In genomic region chr11:114876176-114876575, GRCm38 (mm10) we compare ENCODE assay signal across 8 mouse cellular contexts. TPM values are rescaled to one million over a fixed set of nuclear protein-coding genes. Genes with fewer than 3 reads are reported as not detected.
A peak's percentile ranks its signal among the peaks of the same experiment; 100 is the strongest.
DNase-seq lines count a peak whose midpoint lies in the region; ATAC-seq and TF ChIP-seq lines count a peak whose summit lies in the region.
"Had no signal": no experiment of that assay in that cellular context is flagged by ENCODE, and none has a peak within 500 bp of the region (broad histone marks: within the 10 kb centered on the region; RNA-seq: fewer than 3 reads in every experiment).

No protein-coding gene starts in this region.

- H3K27ac ChIP-seq in thymus, adult 2 months (ENCODE audit: control insufficient read depth, insufficient read depth, low read length): peak overlapping the region; percentile 3; the same call in 1 of the 2 replicates
- H3K27ac ChIP-seq in kidney, embryonic 16.5 days (ENCODE audit: low read length): peak overlapping the region; percentile 76
- no peak overlapping the region for H3K27ac ChIP-seq in neural tube, embryonic 15.5 days (replicated peaks)

- TF ChIP-seq POLR2A in thymus, adult 2 months (IDR thresholded peaks at IDR 0.05; ENCODE audit: control insufficient read depth, extremely low read depth, insufficient read depth, low read length, poor library complexity): no peak

- TF ChIP-seq CTCF in thymus, adult 2 months (IDR thresholded peaks at IDR 0.05; ENCODE audit: borderline replicate concordance, control insufficient read depth, extremely low read depth, insufficient read depth, low read length, poor library complexity): no peak

- no peak overlapping the region for H3K4me3 ChIP-seq in thymus, adult 2 months (ENCODE audit: control insufficient read depth, insufficient read depth, low read length)
- H3K4me3 ChIP-seq in kidney, embryonic 16.5 days (ENCODE audit: low read length): no peak overlapping the region
- no peak overlapping the region for H3K4me3 ChIP-seq in neural tube, embryonic 15.5 days (replicated peaks)

- no peaks in the 10 kb centered on the region for H3K36me3 ChIP-seq in thymus, adult 2 months (ENCODE audit: control insufficient read depth, insufficient read depth, low read length)
- H3K36me3 ChIP-seq in kidney, embryonic 16.5 days (ENCODE audit: insufficient read depth, low read length): peaks cover 17% of the 10 kb centered on the region
- no peaks in the 10 kb centered on the region for H3K36me3 ChIP-seq in neural tube, embryonic 15.5 days

- peaks cover 39% of the 10 kb centered on the region for H3K4me1 ChIP-seq in thymus, adult 2 months (replicated peaks; ENCODE audit: control insufficient read depth, insufficient read depth, low read length)
- peaks cover 48% of the 10 kb centered on the region for H3K4me1 ChIP-seq in kidney, embryonic 16.5 days (ENCODE audit: insufficient read depth, low read length)
- peaks cover 7% of the 10 kb centered on the region for H3K4me1 ChIP-seq in neural tube, embryonic 15.5 days

- no peak overlapping the region for H3K9ac ChIP-seq in kidney, embryonic 16.5 days (replicated peaks; ENCODE audit: low read length)
- H3K9ac ChIP-seq in neural tube, embryonic 15.5 days (replicated peaks): no peak overlapping the region

- no peaks in the 10 kb centered on the region for H3K27me3 ChIP-seq in thymus, adult 2 months (ENCODE audit: control insufficient read depth, insufficient read depth, low read length)
- H3K27me3 ChIP-seq in kidney, embryonic 16.5 days (ENCODE audit: insufficient read depth, low read length): no peaks in the 10 kb centered on the region
- no peaks in the 10 kb centered on the region for H3K27me3 ChIP-seq in neural tube, embryonic 15.5 days (replicated peaks)

- H3K9me3 ChIP-seq in kidney, embryonic 16.5 days (ENCODE audit: low read length): no peaks in the 10 kb centered on the region
- H3K9me3 ChIP-seq in neural tube, embryonic 15.5 days (replicated peaks): no peaks in the 10 kb centered on the region

- H3K4me2 ChIP-seq in kidney, embryonic 16.5 days (replicated peaks; ENCODE audit: low read depth, low read length): 0 out of 2 replicates have a peak overlapping the region, but pooled peaks have one; percentile 2
- H3K4me2 ChIP-seq in neural tube, embryonic 15.5 days: no peak overlapping the region

- WGBS in thymus, adult 2 months: 24% methylated on average over 7 of the region's 7 CpGs
- 23% methylated on average over 7 of the region's 7 CpGs for WGBS in kidney, embryonic 16.5 days
- WGBS in neural tube, embryonic 15.5 days: 42% methylated on average over 7 of the region's 7 CpGs

- no peak for DNase-seq in thymus, adult 2 months
- DNase-seq in thymus, postnatal 10 days (ENCODE audit: low spot score in 2 of 2): no peak
- DNase-seq in yolk sac, embryonic 10.5 days (ENCODE audit: low spot score): peak; percentile 64
- no peak for DNase-seq in lung, postnatal 4 days

- peak; percentile 44 for ATAC-seq in activated CD4-positive, CD25-positive, alpha-beta regulatory T cell, adult 4 months
- ATAC-seq in kidney, embryonic 16.5 days (ENCODE audit: low FRiP score, low TSS enrichment): peak; percentile 24; the same call in 1 of the 2 replicates
- ATAC-seq in neural tube, embryonic 15.5 days (ENCODE audit: low FRiP score): no peak

RNA-seq across cellular contexts. Expression of gene Cd300a, which starts 13.7 kb away (rescaled TPM):
- polyA plus RNA-seq in thymus, adult 2 months (2012; rRNA removed): 3.7 and 4.2 TPM in 2 replicates
- under 1 TPM in 1 of 2 experiments, not detected in 1; 0.12 TPM for polyA plus RNA-seq in activated CD4-positive, CD25-positive, alpha-beta regulatory T cell, adult 4 months (2017; shearing (Covaris generic))
- 1.8 and 2.2 TPM in 2 replicates for polyA plus RNA-seq in kidney, embryonic 16.5 days (2015; fragmentation: Nextera tagmentation; extraction: Ambion mirVana)
- polyA plus RNA-seq in neural tube, embryonic 15.5 days (2015; fragmentation: Nextera tagmentation; extraction: Ambion mirVana): 0.59 and 1.3 TPM in 2 replicates

RNA-seq across cellular contexts. Expression of gene Gprc5c, which starts 25.2 kb away (rescaled TPM):
- polyA plus RNA-seq in thymus, adult 2 months (2012; rRNA removed): 5.4 and 6.4 TPM in 2 replicates
- polyA plus RNA-seq in activated CD4-positive, CD25-positive, alpha-beta regulatory T cell, adult 4 months (2017; shearing (Covaris generic)): under 1 TPM in 1 of 2 experiments, not detected in 1; 0.15 TPM
- polyA plus RNA-seq in kidney, embryonic 16.5 days (2015; fragmentation: Nextera tagmentation; extraction: Ambion mirVana): 153 and 162 TPM in 2 replicates
- polyA plus RNA-seq in neural tube, embryonic 15.5 days (2015; fragmentation: Nextera tagmentation; extraction: Ambion mirVana): 8.8 and 12.0 TPM in 2 replicates

RNA-seq across cellular contexts. Expression of gene Cd300lb, which starts 58.0 kb away (rescaled TPM):
- 0.78 and 1.1 TPM in 2 replicates for polyA plus RNA-seq in thymus, adult 2 months (2012; rRNA removed)
- under 1 TPM in 1 of 2 experiments, not detected in 1; 0.32 TPM for polyA plus RNA-seq in activated CD4-positive, CD25-positive, alpha-beta regulatory T cell, adult 4 months (2017; shearing (Covaris generic))
- polyA plus RNA-seq in kidney, embryonic 16.5 days (2015; fragmentation: Nextera tagmentation; extraction: Ambion mirVana): 0.32 and 0.37 TPM in 2 replicates
- polyA plus RNA-seq in neural tube, embryonic 15.5 days (2015; fragmentation: Nextera tagmentation; extraction: Ambion mirVana): 0.05 and 0.28 TPM in 2 replicates
- polyA plus RNA-seq: neural tube, embryonic 14.5 days had no signal

Comparison
In these comparisons a context has a peak if more than half of its experiments do, and no peak if none do; other contexts are left out.
1. RNA of gene Gprc5c, which starts 25.2 kb away (polyA plus RNA-seq): 153 to 162 TPM in kidney, embryonic 16.5 days; 8.8 to 12.0 TPM in neural tube, embryonic 15.5 days, 5.4 to 6.4 TPM in thymus, adult 2 months and 0.15 TPM in activated CD4-positive, CD25-positive, alpha-beta regulatory T cell, adult 4 months; every median in the first group is over 10 times any median in the second.